Mouse (Mus musculus): ENCODE data around the gene Fbxl7.

DNA sequence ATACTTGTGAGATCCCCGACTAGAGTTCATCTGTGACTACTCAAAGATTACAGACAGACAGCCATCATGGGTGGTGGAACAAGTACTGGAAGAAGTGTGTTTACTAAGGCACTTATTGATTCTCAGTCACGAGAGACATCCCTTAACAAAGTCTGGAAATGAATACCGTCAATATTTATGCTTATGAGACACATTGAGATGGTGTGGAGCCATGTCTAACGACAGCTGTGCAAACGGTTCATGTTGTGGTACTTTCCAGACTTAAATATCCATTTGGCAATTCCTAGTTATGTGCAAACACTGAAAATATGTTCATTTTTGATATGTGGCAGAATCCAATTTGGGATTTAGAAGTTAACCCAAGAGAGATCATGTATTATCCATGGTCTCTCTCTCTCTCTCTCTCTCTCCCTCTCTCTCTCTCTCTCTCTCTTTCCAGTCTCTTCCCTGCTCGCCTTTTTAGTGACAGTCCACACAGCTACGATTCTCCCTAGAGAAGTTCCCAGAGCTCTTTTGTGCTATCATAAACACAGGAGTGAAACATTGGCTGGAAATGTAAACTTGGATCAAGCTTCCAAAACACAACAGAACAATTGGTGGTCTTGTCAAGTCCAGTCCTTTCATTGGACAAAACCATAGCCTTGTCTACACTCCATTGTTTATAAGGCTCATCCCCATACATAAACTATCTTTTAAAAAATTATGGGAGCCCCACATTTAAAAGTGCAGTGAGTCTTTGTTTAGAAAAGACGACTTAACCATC, 315.3 kb downstream of the Fbxl7 start:
- no peak for TF ChIP-seq POLR2A (IDR thresholded peaks at IDR 0.05; ENCODE audit: insufficient read depth, low read depth, low read length)
- no peak for TF ChIP-seq EP300 (IDR thresholded peaks at IDR 0.05; ENCODE audit: insufficient read depth, low read depth, low read length)

All from heart, adult 2 months (tissue).